Mouse (Mus musculus) spleen, postnatal 36 days (tissue): Measurements from ENCODE around the gene Atp6v1c2.

ENCODE experiments used
- DNase-seq, 2 experiments: peaks; one replicate each; pipeline ENCODE4 v3.0.0; 2022; ENCODE audit warnings: low spot score in 2 of 2, mixed read lengths in 1 of 2

Atp6v1c2 gene

DNA sequence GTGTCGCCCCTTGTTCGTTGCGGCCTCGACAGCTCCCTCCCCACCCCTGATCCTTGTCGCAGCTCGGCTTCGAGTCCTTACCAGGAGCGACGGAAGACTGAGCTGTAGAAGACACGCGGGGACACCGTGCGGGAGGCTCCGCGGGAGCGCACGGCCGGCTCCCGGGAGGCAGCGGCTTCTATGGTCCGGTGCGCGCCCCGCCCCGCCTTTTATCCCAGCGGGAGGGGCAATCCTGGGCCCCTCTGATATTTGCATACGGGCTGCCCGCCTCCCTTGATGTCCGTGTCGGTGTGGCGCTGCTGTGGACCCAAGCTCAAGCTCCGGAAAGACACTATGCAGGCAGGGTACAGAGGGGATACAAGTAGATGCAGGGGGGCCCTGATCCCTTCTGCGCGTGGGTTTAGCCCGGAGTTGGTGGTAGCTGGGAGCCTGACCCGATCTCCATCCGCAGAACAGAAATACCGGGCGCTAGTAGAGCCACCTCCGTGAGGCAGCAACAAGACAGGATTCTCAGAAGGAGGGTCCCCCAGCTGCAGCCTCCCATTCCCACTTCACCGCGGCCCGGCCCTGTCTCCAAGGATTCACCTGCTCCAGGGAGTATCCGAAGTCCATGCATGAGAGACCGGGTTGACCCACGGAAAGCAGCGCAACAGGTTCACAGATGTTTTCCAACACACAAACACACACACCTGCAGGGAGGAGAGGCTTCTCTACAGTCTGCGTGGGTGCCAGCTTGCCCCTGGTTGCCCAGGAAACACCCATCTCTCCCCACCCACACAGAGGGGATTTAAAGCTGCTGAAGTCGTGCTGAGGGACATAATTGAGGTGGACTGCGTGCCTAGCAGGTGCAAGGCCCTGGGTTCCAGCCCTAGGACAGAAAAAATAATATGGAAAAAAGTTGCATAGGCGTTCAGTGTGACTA, 4.3 kb downstream of the Atp6v1c2 start:
- DNase-seq, result peak; percentile 6 to 15

DNA sequence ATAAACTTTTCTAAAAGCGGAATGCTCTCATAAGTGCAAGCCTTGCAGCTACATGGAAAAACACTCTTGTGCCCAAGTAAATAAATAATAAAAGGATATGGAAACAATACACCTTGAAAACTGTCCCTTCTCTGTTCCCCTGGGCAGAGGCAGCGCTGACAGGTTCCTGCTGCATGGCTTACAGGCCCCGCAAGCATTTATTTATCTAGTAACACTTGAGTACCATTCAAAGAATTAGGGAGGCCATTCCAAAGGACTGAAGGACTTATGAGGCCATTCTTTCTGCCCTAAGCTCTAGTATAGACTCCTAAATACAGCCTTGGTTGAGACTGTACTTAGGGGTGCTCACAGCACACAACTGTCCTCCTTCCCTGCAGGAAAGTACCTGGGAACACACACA, 10.7 kb downstream of the Atp6v1c2 start:
- no peak for DNase-seq

DNA sequence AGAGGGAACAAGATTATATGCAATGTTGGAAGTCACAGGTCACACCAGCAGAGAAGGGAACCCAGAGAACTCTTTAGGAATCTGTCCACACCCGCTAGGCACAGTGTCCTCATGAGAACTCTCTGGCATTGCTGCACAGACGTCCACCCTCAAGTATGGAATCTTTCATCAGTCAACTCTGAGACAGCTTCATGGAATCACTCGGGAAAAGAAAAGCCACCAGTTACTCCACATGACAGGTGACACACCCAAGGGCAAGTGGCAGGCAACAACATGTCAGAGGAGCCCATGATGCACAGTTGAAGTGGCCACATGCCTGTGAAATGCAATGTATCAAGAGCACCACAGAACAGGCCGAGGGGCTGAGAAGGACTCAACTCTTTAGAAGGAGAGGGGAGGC, 11.2 kb downstream of the Atp6v1c2 start:
- no peak for DNase-seq

DNA sequence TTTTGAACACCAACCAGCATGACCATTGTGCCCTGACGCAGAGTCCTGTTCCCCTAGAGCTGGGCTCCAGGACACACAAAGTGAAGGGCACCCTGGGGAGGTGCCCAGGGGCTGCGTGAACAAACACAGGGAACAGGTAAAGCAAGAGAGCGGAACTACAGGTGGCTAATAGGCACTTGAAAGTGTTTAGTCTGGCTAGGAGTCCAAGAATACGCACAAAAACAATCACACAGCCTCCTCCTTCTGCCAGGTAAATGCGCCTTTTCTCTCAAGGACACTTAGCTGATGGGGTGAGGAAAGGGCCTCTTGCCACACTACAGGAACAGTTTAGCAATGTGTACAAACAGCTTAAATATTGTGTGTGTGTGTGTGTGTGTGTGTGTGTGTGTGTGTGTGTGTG, 13.1 kb downstream of the Atp6v1c2 start:
- no peak for DNase-seq

DNA sequence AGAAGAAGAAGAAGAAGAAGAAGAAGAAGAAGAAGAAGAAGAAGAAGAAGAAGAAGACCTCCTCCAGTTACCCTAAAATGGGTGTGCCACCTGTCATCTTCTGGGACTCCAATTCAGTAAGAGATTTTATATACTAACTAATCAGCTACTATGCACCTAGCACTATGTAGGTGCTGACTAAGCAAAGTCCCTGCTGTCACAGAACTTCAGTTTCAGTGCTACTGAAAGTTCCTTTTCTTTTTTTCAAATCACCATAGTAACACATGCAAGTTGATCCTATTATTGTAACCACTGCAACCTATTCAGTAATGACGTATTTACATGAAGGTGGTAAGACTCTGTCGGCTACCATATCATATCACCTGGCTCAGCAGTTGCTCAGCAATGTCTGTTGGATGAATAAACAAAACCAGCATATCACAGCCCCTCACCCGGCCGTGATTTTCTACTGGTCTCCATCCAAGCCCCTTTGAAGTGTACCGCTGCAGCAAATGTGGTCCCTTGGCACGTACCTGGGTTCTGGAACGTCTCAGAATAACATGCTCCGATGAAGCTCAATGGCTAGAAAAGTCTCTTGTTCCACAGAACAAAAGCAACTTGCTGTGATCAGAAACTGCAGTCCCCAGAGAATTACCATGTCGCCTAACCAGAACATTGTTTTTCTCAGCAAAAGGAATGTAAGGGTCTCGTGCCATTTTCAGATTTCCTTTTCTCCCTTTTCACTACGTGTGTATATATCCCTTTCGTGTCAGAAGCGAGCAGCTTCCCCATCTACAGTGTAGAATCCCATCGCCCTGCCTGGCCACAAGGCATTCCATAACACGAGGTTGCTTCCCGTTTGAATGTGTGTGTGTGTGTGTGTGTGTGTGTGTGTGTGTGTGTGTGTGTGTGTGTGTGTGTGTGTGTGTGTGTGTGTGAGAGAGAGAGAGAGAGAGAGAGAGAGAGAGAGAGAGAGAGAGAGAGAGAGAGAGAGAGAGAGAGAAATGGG, 18.0 kb downstream of the Atp6v1c2 start:
- no peak for DNase-seq

DNA sequence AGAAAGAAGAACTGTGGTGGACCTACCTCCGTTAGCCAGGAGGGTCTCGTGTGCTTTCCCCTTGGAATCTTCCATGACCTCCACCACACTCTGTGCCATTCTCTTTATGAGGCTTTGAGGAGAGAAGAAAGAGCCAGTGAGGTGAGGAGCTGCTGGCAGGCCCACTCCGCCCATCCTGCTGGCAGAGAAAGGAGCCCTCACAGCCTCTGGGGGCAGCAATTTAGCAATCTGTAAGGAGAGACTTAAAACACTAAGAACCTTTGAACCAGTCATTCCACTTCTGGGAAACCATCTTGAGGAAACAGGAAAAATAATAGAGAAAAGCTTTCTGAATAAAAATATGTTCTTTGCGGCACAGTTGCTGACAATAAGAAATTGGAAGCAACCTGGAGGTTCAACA, 20.9 kb downstream of the Atp6v1c2 start:
- no peak for DNase-seq

DNA sequence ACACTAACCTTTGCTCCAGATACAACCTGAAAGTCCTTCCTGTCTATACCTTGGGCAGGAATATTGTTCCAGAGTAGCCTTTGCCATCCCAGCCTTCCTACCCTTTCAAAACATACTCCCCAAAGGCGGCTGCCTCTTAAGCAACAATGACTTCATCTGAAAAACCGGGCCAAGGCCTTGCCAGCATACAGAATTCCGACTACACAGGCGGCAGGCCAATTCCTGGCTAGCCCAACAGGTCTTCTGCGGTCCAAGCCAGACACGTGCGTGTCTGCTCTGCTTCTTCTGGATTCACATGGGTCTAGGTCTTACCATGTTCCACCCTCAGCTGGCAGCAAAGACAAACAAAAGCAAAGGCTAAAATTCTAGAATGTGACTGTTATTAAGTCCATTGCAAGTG, 23.7 kb downstream of the Atp6v1c2 start:
- no peak for DNase-seq

DNA sequence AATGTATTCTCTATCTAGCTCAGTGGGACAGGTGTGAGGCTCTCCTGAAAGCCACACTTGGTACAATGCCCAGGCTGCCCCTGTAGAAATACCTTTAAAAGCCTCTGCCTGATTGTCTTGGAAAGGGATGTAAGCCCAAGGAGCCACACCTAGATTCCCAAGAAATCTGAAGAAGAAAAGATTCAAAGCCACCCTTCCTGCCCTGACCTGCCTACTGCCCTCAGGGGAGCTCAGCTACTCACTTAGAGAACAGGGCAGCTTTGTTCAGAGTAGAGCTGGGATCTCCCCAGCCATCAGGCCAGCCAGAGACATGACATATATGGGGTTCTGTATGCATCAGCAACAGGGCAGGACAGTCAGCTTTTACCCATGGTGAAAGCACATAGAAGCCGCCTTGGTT, 29.3 kb downstream of the Atp6v1c2 start:
- DNase-seq, result no peak

DNA sequence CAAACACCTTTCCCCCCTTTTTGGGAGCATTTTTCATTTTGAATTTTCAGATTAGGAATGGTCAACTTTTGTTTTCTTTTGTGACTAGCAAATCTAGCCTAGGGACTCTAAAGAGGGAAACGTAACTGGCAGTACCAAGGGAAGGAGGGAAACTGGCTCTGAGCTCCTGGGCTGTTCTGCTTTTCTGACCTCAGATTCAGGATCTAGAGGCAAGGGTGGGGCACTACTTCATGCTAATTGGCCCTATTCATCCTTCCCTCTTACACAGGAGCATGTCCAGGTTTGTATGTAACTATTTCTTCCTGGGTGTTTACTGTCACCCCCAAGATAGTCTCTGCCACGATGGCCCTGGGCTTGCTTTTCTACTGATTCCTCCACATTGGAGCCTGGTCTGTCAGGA, 32.3 kb downstream of the Atp6v1c2 start:
- DNase-seq, result no peak

DNA sequence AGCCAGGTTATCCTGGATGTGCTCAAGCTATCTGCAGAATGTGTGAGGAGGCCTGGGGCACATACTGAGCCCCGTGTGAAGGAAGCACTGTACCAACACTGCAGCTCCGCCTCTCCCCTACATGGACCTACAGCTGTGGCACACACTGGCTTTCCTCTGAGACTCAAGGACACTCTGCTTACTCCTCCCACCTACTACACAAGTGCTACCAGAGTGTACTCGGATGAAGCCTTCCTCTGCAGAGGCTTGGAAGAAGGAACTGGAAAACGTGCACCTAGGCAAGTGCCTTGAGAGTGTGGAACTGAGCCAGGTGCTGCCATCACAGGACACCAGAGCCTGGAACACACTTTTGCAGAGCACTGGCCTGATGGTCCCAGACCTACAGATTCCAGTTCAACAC, 38.6 kb downstream of the Atp6v1c2 start:
- DNase-seq, result no peak

DNA sequence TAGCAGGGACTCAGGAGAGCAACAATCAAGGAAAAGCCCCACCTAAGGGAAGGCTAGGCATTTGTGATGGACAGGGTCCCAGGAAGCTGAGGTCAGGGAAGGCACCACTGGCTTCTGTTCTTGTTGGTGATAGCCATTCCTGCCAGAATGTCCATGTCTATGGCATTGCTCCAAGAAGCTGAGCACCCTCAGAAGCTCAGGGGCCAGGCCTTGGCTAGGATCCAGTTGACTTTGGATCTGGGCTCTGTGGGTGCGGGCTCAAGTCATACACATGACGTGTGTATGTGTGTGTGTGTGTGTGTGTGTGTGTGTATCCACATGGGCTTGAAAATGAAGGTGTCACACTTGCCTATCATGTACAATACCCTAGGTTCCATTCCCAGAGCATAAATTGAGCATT, 39.2 kb downstream of the Atp6v1c2 start:
- DNase-seq, result no peak

DNA sequence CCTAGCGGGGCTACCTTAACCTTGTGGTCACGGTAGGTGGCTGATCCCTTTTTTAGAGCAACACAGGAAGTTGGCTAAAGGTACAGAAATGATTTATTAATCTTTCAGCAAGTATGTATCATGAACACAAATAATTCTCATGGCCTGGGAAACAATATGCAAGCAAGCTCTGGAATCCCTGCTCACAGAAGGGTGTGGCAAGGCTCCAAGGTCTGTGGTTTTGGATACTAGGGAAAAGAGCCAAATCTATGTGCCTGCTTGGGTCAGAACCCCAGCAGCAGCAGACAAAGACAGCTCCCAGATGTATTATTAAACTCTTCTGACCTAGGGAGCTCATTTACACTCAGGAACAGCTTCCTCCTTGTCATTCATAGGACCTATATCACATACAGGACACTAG, 40.1 kb downstream of the Atp6v1c2 start:
- DNase-seq, result no peak

DNA sequence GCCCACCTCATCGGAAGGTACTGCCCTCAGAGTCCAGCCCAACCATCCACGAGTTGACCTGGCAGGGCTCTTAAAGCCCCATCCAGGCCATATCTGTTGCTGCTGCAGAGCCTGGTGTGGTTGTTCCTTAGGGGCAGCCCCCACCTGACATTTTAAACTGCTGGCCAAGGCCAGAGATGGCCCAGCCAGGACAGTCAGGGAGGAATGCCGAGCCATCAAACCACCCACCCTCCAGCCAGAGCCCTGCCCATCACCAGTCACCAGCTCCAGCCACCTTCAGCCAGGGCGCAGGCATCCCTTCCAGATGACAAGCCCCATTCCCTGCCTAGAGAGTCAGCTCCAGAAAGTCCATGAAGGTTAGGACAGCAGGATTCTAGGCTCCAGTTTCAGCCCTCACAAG, 40.7 kb downstream of the Atp6v1c2 start:
- no peak for DNase-seq

DNA sequence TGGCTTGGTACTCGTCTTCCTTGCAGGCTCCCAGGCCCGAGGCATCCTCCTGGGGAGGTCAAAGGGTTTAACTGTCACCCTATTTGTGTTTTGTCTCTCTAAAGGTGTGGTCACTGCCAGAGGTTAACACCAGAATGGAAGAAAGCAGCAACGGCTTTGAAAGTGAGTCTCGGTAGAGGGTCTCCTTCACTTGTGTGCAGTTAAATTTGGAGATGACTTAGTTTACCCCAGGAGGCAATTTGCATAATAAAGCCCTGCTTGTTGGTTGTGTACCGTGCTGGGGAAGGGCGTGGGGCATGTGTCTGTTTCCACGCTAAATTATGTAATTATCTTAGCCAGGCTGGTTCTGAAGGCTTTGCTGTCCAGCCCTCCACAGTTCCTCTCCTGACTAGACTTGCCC, 55.3 kb downstream of the Atp6v1c2 start:
- no peak for DNase-seq

DNA sequence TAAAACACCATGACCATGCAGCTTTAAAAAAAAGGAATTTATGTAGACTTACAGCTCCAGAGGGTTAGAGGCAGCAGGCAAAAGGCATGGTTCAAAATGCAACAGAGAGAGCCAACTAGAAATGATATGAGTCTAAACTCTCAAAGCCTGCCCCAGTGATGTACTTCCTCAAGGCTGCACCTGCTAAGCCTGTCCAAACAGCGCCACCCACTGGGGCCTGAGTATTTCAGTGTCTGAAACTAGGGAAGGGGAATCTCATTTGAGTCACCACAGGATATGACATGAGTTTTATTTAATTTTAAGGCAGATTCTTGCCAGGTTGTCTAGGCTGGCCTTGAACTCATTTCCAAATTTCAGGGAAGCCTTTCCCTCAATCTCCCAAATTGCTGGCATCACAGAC, 57.9 kb downstream of the Atp6v1c2 start:
- DNase-seq, result peak; percentile 43 to 52

DNA sequence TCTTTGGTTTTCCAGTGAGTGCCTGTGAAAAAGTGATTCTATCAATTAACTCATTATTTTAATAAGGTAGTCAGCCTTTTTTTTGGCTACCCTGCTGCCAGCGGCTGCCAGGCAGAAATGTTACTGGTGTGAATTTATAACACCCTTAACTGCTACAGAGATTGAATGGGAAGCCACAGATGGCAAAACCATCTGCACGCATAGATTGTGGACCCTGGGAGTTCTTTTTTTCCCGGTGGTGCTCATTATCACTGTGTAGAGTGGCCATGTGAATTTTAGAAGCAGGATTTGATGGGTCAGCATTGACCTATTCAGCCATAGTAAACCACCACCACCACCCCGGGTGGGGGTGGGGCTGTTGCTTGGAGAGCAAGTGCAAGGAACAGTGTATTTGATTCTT, 61.8 kb downstream of the Atp6v1c2 start:
- DNase-seq, result no peak

DNA sequence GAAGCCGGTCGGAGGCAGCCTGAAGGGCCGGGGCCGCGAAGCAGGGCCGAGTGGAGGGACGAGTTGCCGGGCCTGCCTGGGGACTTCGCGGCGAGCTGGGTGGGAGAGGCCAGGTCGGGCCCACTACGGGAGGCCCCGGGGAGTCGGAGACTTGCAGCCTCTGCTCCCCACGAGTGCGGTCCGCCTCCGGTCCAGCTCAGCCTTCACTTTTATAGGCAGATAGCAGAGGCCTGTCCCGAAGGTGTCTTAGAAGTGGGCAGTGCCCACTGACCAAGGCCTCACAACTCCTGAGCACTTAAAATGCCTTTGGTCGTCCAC, 62.5 kb downstream of the Atp6v1c2 start:
- DNase-seq, result no peak

DNA sequence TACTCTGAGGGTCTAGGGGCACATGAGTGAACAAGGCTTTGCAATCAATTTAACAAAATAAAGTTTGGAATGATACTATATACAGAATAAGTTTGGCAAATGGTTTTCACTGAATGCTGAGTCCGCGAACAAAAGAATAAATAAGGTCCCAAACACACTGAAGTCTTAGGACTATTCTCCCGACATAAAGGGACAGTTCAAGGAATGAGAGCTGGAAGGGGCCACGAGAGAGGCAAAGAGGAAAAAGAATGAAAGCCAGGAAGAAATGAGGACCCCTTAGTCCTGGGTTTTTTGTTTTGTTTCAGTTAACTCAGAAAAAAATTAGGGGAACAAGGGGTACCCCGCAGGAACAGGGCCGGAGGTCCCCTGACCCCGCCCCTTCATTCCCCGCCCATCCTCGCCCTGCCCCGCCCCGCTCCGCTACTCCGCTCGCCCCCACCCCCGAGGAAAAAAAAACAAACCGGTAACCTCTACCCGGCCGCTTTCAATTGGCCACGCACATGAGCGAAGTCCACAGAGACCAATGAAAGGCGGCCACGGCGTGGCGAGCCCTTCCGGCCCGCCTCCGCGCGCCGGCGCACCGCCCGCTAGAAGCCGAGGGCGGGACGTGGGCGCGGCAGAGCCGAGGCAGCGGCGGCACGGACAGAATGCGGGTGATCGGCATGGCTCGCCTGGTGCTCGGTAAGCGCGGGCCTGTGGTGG, 63.0 kb downstream of the Atp6v1c2 start, which contains the start of gene Pdia6:
Pdia6 (plus strand) TSS at position 575 of the 702 bp plus-strand sequence.
- DNase-seq, result peak; percentile 91

DNA sequence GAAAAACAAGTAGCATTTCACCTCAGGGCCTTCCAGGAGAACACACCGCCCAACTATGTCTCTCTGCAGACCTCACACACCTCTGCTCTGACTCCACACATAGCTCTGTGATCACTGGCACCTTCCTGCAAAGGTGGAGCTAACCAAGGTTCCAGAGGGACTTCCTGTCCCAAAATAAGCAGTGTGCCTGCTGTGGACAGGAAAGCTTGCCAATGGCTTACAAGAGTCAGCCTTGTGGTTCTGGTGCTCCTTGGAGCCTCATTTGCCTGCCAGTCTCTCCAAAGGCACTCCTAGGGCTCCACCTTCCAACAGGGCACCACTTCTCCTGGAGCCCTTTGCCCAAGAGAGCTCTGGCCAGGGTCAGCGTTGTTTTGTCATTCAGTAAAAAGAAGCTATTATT, 64.3 kb downstream of the Atp6v1c2 start:
- DNase-seq, result no peak

DNA sequence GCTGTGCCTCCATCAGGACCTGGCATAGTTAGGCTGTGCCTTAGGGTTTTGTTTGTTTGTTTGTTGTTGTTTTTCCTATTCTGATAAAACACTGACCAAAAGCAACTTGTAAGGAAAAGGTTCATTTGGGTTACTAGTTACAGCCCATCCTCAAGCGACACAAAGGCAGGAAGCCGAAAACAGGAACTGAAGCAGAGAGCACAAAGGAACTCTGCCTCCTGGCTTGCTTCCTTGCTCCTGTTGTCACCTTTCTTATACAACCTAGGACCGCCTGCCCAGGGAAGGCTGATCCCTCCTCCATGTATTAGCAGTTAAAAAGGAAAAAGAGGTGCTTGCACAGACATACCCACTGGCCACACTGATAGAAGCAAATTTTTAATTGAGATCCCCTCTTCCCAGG, 65.3 kb downstream of the Atp6v1c2 start:
- no peak for DNase-seq

DNA sequence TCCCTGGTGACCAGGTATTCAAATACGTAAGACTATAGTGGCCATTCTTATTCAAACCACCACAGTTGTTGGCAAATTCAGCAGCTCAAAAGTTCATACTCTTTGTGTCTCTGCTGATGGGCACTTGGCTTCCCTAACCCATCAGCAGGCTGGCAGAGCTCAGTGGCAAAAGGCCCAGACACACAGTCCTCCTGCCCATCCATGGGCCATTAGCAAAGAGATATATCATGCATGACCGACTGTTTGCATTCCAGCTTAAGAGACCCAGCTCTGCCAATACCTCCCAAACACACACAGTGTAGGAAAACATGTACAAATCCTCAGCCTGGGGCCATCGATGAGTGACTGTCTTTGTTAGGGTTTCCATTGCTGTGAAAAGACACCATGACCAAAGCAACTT, 68.2 kb downstream of the Atp6v1c2 start:
- no peak for DNase-seq

DNA sequence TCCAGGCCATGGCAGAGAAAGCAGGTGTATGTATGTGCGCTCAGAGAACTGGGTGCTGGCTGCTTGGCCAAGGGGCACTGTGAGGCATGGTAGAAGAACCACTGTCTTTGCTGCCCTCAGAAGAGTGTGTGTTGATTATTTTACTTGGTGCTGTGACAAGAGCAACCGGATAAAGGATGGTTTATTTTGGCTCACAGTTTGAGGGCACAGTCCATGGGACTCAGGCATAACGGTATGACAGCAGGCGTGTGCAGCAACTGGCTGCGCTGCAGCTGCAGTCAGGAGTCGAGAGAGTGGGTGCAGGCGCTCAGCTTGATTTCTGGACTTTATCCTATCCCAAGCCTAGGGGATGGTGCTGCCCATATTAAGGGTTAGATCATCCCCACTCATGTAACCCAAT, 70.7 kb downstream of the Atp6v1c2 start:
- DNase-seq, result no peak
